Mouse (Mus musculus) thymus, adult 2 months (tissue): Measurements from ENCODE around the gene Mfap3.

ENCODE experiments used
- CTCF ChIP-seq: fragments of 200-500 bp; IDR thresholded peaks from 2 replicates; pipeline ENCODE4 v1.5.1; 2012; ENCODE audit warnings: mild to moderate bottlenecking, control low read depth, low read length, moderate library complexity, borderline replicate concordance; ENCODE audit not compliant: control insufficient read depth, poor library complexity, insufficient read depth; ENCODE audit errors: extremely low read depth
- POLR2A ChIP-seq: fragments of 200-500 bp; IDR thresholded peaks from 2 replicates; pipeline ENCODE4 v1.6.1; 2012; ENCODE audit warnings: mild to moderate bottlenecking, low read length, control low read depth, moderate library complexity; ENCODE audit not compliant: control insufficient read depth, poor library complexity, insufficient read depth; ENCODE audit errors: extremely low read depth

GRCm38 (mm10) chr11:57582818-57583635 is 64.6 kb downstream of the Mfap3 start:
- no peak for TF ChIP-seq CTCF
- TF ChIP-seq POLR2A: no peak
